Mouse (Mus musculus): ENCODE data around the gene Fgr. TPM values are rescaled to one million over a fixed set of nuclear protein-coding genes. Genes with fewer than 3 reads are reported as not detected.
"Not testable (repeated sequence)": the region's sequence is repeated elsewhere in the genome, so short reads cannot be mapped to it uniquely, and the experiment has no call there.

Gene Fgr
- total RNA-seq, 2 experiments from 2014 or later, result 0.09 to 0.14 TPM

GRCm38 (mm10) chr4:132983664-132984512, 10.0 kb downstream of the Fgr start:
- DNase-seq (ENCODE audit: low spot score), result no peak

DNA sequence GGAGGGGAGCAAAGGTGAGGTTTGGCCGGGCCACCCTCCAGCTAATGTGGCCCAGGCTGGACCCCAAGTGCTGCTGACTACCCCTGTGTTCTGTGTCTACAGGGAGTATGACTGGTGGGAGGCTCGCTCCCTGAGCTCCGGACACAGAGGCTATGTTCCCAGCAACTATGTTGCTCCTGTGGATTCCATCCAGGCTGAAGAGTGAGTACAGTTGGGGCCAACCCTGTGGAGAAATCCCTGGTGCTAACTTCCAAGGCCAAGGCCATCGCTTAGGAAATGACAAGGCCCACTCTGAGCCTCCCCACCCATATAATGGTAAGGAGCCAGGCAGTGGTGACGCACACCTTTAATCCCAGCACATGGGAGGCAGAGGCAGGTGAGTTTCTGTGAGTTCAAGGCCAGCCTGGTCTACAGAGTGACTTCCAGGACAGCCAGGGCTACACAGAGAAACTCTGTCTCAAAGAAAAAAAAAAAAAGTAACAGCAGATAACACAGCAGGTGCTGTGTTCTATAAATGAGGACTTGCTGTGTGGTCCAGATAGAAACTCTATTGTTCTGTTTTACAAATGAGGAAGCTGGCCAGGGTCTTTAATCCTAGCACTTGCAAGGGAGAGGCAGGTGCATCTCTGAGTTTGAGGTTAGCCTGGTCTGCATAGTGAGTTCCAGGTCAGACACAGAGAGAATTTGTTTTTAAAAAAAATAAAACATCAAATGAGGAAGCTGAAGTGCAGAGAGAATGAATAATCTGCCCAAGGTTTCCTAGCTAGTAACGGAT, 14.9 kb downstream of the Fgr start:
- no peak for DNase-seq (ENCODE audit: low spot score)

GRCm38 (mm10) chr4:132993553-132993952, 19.7 kb downstream of the Fgr start:
- DNase-seq (ENCODE audit: low spot score), result no peak

DNA sequence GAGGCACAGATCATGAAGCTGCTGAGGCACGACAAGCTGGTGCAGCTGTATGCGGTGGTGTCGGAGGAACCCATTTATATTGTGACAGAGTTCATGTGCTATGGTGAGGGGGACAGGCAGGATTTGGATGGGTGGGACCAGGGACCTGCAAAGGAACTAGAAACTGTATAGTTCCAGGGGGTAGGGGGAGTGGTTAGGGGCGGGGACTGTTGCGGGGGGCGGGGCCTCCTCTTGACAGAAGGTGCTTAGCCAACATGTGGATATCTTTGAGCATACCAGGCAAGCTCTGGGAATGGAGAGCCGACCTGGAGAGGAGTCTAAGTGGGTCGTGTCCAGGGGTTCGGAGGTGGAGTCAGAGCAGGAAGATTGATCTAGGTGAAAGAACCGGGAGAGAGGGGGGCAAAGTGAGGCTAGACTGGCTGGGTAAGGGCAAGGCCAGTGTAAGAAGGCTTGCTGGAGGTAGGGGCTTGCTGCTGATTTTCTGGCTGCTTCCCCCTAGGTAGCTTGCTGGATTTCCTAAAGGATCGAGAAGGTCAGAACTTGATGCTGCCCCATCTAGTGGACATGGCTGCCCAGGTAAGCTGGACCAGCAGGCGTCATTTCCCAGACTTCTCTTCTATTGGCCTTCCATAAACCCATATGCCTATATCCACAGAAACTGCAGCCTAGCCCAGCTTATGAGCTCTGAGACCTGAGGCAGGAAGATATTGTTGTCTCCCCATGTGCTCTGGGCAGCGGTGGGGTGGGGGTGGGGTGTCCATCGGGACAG, 23.8 kb downstream of the Fgr start:
- no peak for DNase-seq (ENCODE audit: low spot score)

GRCm38 (mm10) chr4:133002896-133003295, 29.0 kb downstream of the Fgr start:
- no peak for DNase-seq (ENCODE audit: low spot score)

DNA sequence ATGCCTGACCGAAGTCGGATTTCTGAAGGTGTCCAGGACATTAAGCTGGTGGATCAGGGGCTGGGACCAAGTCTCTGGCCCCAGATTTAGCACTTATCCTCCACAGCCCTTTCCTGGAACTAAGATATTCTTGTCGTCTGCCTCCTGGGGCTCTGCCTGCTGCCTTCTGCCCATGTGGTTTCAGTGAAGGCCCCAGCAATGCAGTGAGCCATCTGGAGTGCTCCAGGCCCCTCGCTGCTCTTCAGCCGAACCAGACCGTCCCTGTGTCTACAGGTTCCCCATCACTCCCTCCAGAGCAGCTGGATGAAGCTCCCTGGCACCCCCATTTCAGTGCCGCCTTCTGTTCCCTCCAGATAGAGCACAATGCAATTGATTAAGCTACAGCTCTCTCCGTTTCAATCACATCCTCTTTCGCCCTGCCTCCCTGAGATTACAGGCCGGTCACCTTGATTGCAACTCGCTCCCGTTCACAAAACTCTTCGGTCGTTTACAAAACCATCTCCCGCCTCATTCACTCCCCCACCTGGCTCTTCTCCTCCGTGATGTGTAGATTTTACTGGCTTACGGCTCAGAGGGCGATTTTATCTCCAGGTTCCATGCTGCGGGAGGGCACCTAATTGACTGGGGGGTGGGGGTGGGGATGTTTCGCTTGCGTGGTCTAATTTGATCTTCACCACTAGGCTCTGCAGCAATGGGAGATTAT, 29.6 kb downstream of the Fgr start:
- no peak for DNase-seq (ENCODE audit: low spot score)

GRCm38 (mm10) chr4:133005233-133005632, 31.3 kb downstream of the Fgr start:
- peak; percentile 84 for DNase-seq (ENCODE audit: low spot score)

DNA sequence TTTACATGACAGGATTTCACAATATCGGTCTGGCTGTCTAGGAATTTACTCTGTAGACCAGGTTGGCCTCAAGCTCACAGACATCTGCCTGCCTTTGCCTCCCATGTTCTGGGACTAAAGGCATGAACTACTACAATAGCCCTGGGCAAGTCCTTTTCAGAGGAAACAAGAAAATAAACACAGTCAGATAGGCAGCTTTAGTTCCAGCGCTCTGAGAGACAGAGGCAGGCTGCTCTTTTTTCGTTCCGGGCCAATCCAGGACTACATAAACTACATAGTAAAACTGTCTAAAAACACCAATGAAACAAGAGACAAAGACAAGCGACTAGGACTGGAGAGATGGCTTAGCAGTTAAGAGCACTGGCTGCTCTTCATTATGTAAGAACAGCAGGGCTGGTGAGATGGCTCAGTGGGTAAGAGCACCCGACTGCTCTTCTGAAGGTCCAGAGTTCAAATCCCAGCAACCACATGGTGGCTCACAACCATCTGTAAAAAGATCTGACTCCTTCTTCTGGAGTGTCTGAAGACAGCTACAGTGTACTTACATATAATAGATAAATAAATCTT, 32.1 kb downstream of the Fgr start:
- not testable (repeated sequence) for DNase-seq (ENCODE audit: low spot score)

DNA sequence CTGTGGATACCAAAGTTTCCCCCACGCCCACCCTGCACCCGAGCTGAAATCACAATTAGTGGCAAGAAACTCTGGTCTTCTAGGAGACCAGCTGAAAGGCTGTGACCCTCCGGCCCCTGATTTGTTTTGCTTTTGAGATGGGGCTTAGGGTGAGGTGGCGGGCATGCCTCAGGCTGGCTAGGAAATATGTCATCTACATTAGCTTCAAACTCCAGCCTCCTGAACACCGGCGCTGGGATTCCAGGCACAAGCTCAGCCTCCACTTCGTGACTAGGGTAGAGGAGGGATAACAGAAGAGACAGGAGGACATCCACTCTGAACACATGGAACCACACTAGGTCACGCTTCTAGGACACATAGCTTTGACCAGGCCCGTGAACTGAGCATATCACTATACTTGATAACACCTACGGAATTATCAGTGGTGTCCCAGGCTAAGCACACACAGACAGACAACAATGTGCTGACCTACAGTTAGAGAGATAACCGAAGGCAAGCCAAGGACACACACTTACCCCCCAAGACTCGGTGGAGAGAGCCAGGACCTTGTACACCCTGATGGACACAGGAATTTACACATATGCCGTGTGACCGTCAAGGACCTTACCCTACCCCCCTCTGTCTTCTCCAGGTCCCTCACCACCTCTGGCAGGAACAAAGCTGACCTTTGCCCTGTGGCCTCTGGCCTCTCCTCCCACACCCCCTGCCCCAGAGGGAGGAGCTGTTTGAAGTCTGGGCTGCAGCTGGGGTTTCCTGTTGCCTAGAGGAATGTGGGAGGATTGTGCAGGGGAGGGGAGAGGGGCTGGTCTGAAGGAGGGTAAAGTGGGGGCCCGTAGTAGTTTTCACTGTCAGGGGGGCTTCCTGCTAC, 33.9 kb downstream of the Fgr start:
- no peak for DNase-seq (ENCODE audit: low spot score)

DNA sequence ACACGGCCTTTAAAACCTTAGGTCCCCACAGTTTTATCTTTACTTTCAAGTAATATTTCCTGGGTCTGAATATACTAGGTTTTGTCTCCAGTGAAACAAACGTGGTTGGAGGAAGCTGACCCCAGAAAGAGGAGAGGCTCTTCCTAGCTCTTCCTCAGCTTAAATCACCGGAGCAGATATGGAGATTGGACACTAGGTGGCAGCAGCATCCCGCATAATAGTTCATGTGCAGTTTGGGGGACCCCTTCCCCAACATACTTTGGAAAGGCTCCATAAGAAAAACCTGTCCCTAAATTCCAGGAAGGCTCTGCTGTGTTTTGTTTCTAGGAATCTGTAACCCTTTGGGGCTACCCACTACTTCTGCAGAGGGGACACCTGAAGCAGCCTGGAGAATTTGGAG, 35.2 kb downstream of the Fgr start:
- DNase-seq (ENCODE audit: low spot score), result peak; percentile 66

DNA sequence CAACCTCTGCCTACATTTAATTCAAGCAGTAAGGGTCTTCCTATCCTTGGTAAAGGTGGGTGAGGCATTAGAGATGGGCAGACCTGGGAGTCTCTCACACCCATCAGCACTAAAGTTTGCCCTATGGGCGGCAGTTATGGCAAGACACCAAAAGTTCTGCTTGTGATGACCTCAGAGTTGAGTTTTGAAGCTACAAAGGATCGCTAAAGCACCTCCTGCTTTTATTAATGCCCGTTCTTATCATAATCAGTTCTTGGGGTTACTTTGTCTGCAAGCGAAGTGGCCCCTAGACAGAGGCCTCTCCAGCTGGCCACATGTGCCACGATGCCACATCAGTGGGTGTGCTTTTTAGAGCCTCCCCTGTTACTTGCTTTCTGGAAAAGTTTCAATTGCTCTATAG, 35.8 kb downstream of the Fgr start:
- no peak for DNase-seq (ENCODE audit: low spot score)

GRCm38 (mm10) chr4:133010611-133011010, 36.7 kb downstream of the Fgr start:
- no peak for DNase-seq (ENCODE audit: low spot score)

- DNase-seq (ENCODE audit: low spot score), result peak; percentile 92
Observed at GRCm38 (mm10) chr4:133011028-133011820, 37.3 kb downstream of the Fgr start, which contains the start of gene Ahdc1. Gene Ahdc1, plus strand, starts transcription at chr4:133011260.

GRCm38 (mm10) chr4:133011821-133012775, 38.2 kb downstream of the Fgr start:
- DNase-seq (ENCODE audit: low spot score), result peak; percentile 61

GRCm38 (mm10) chr4:133012776-133013265, 38.9 kb downstream of the Fgr start:
- no peak for DNase-seq (ENCODE audit: low spot score)

DNA sequence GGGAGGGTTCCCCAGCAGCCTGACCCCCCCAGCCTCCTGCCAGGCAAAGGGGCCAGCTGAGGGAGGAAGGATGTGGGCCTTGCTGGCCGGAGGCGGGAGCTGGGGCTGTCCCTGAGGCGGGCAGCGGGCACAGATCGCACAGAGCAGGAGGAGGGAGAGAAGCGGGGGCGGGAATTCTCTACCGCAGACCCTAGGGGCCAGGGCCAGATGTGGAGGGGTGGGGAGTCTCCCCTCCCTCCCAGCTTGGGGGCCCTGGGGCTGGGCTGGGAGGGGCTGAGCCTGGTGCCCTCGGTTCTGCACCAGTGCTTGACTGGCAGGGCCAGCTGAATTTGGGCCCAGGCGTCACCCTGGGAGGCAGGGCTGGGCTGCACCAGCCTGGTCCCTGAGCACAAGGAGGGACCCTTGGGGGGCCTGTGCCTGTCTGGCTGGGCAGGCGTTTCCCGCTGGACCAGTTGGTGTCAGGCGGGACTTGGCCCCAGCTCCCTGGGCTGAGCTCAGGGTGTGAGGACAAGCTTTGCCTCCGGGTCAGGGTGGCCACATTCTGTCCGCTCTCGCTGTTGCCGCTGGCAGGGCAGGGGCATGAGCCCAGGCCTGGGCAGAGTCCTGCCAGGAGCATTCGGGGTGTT, 39.5 kb downstream of the Fgr start:
- peak; percentile 76 for DNase-seq (ENCODE audit: low spot score)

GRCm38 (mm10) chr4:133014088-133014487, 40.2 kb downstream of the Fgr start:
- DNase-seq (ENCODE audit: low spot score), result no peak
